Mouse (Mus musculus) spleen, adult 2 months (tissue): ENCODE results near the gene LTO1. TPM values are rescaled to one million over a fixed set of nuclear protein-coding genes. Genes with fewer than 3 reads are reported as not detected.

ENCODE experiments used
- DNase-seq, 2 experiments: peaks; one replicate each; pipeline versions ENCODE4 v3.0.0 to v3.0.0-alpha.2; 2012 to 2021; ENCODE audit warnings: low spot score in 2 of 2, low read depth in 1 of 2
- H3K27ac ChIP-seq: fragments of 200-500 bp; 2 replicates; pipeline ENCODE4 v1.5.1; 2012; ENCODE audit warnings: low read length, inconsistent platforms; ENCODE audit not compliant: insufficient read depth
- H3K27me3 ChIP-seq: fragments of 200-500 bp; 2 replicates; pipeline ENCODE4 v1.6.1; 2012; ENCODE audit warnings: mild to moderate bottlenecking, moderate library complexity, low read length, inconsistent platforms; ENCODE audit not compliant: control insufficient read depth, insufficient read depth
- H3K36me3 ChIP-seq: fragments of 200-500 bp; 2 replicates; pipeline ENCODE4 v1.6.1; 2012; ENCODE audit warnings: mild to moderate bottlenecking, low read length, inconsistent platforms; ENCODE audit not compliant: control insufficient read depth, insufficient read depth
- H3K4me1 ChIP-seq: fragments of 200-500 bp; 2 replicates; pipeline ENCODE4 v1.6.1; 2011; ENCODE audit warnings: inconsistent platforms; ENCODE audit not compliant: control insufficient read depth, insufficient read depth, insufficient read length
- H3K4me3 ChIP-seq: fragments of 200-500 bp; 2 replicates; pipeline ENCODE4 v1.5.1; 2011; ENCODE audit warnings: mild to moderate bottlenecking, inconsistent platforms; ENCODE audit not compliant: insufficient read depth, insufficient read length; ENCODE audit errors: extremely low read depth
- CTCF ChIP-seq: fragments of 200-500 bp; IDR thresholded peaks from 2 replicates; pipeline ENCODE4 v1.5.1; 2011; ENCODE audit warnings: mild to moderate bottlenecking, inconsistent platforms; ENCODE audit not compliant: insufficient read depth, insufficient read length, insufficient replicate concordance; ENCODE audit errors: extremely low read depth
- POLR2A ChIP-seq: fragments of 200-500 bp; IDR thresholded peaks from 2 replicates; pipeline ENCODE4 v1.6.1; 2011; ENCODE audit warnings: low read depth, low read length, inconsistent platforms
- WGBS: fragments of 180-500 bp; shearing (Covaris S2); methylation state at CpG from one replicate; pipeline ENCODE4 v1.1.7; 2018; 5-methylcytosine and 5-hydroxymethylcytosine counted together
- polyA plus RNA-seq: library from polyadenylated mRNA; depleted of rRNA; stranded (reverse); fragments of >200 nt; gene quantifications from 2 replicates; pipeline ENCODE4 v1.2.3, GENCODE M21; 2012

Gene LTO1
- polyA plus RNA-seq, 1 experiment: 8.4 TPM

- H3K4me1 ChIP-seq: peaks cover 3% of the 10 kb centered on the region
- DNase-seq: no peak
- H3K27me3 ChIP-seq: no peaks in the 10 kb centered on the region
- 57% methylated on average over 4 of the region's 4 CpGs for WGBS
- H3K4me3 ChIP-seq: no peak overlapping the region
- no peak overlapping the region for H3K27ac ChIP-seq
- TF ChIP-seq POLR2A: no peak
- TF ChIP-seq CTCF: no peak
- no peaks in the 10 kb centered on the region for H3K36me3 ChIP-seq
Observed at GRCm38 (mm10) chr7:144928009-144928888, 13.3 kb downstream of the LTO1 start.

GRCm38 (mm10) chr7:144928889-144929210, 13.9 kb downstream of the LTO1 start:
- Histone ChIP-seq H3K27me3 (no peaks in the 10 kb centered on the region), H3K4me3 (no peak overlapping the region), H3K4me1 (peaks cover 3% of the 10 kb centered on the region), H3K36me3 (no peaks in the 10 kb centered on the region), H3K27ac (no peak overlapping the region)
- no peak for TF ChIP-seq POLR2A
- TF ChIP-seq CTCF: no peak
- no peak for DNase-seq
- 85% methylated on average over 6 of the region's 6 CpGs for WGBS

GRCm38 (mm10) chr7:144929506-144929905, 14.6 kb downstream of the LTO1 start:
- no peak overlapping the region for H3K27ac ChIP-seq

GRCm38 (mm10) chr7:144929931-144930330, 15.0 kb downstream of the LTO1 start:
- H3K27ac ChIP-seq: no peak overlapping the region
- H3K4me1 ChIP-seq: peaks cover 3% of the 10 kb centered on the region
- H3K36me3 ChIP-seq: no peaks in the 10 kb centered on the region
- H3K27me3 ChIP-seq: no peaks in the 10 kb centered on the region
- 85% methylated on average over 5 of the region's 5 CpGs for WGBS
- TF ChIP-seq POLR2A: no peak
- DNase-seq: no peak
- no peak overlapping the region for H3K4me3 ChIP-seq

More at GRCm38 (mm10) chr7:144929506-144929905, 14.6 kb downstream of the LTO1 start:
- Histone ChIP-seq H3K4me1 (peaks cover 3% of the 10 kb centered on the region), H3K36me3 (no peaks in the 10 kb centered on the region), H3K4me3 (no peak overlapping the region), H3K27me3 (no peaks in the 10 kb centered on the region)
- DNase-seq: no peak
- TF ChIP-seq POLR2A (no peak), CTCF (no peak)
- WGBS: 93% methylated on average over 8 of the region's 8 CpGs

- DNase-seq: no peak
- Histone ChIP-seq H3K27ac (no peak overlapping the region), H3K4me3 (no peak overlapping the region), H3K36me3 (no peaks in the 10 kb centered on the region), H3K4me1 (peaks cover 3% of the 10 kb centered on the region), H3K27me3 (no peaks in the 10 kb centered on the region)
- WGBS: 18% methylated on average over 3 of the region's 3 CpGs
- no peak for TF ChIP-seq POLR2A
- TF ChIP-seq CTCF: peak; percentile 42; the same call in 1 of the 2 replicates
Observed at GRCm38 (mm10) chr7:144931778-144932177, 16.9 kb downstream of the LTO1 start.

GRCm38 (mm10) chr7:144932389-144932937, 17.6 kb downstream of the LTO1 start:
- Histone ChIP-seq H3K36me3 (no peaks in the 10 kb centered on the region), H3K4me1 (peaks cover 3% of the 10 kb centered on the region), H3K27me3 (no peaks in the 10 kb centered on the region), H3K27ac (0 out of 2 replicates have a peak overlapping the region, but pooled peaks have one; percentile 13), H3K4me3 (no peak overlapping the region)
- no peak for DNase-seq
- WGBS: 28% methylated on average over 18 of the region's 18 CpGs
- TF ChIP-seq POLR2A (no peak), CTCF (no peak)

- no peak for TF ChIP-seq POLR2A
- Histone ChIP-seq H3K27ac (no peak overlapping the region), H3K27me3 (peaks cover 4% of the 10 kb centered on the region), H3K4me1 (peaks cover 3% of the 10 kb centered on the region), H3K36me3 (no peaks in the 10 kb centered on the region), H3K4me3 (no peak overlapping the region)
- no peak for DNase-seq
- 87% methylated on average over 3 of the region's 3 CpGs for WGBS
Observed at GRCm38 (mm10) chr7:144933336-144933735, 18.4 kb downstream of the LTO1 start.
